Mouse (Mus musculus) embryonic facial prominence, embryonic 13.5 days (tissue): ENCODE data around the gene Rsl24d1. TPM values are rescaled to one million over a fixed set of nuclear protein-coding genes. Genes with fewer than 3 reads are reported as not detected.

Source experiments
- ATAC-seq: fragments of 200-750 bp; cut with Nextera tagmentation; 2 replicates; pipeline ENCODE4 v1.8.0; 2017; ENCODE audit warnings: low read depth; ENCODE audit not compliant: insufficient number of reproducible peaks, insufficient read depth, low FRiP score, low TSS enrichment
- H3K27ac ChIP-seq: fragments of 300-500 bp; sonication (generic); 2 replicates; pipeline ENCODE4 v1.5.1; 2015; ENCODE audit warnings: moderate library complexity, mild to moderate bottlenecking, inconsistent platforms
- H3K27me3 ChIP-seq: fragments of 300-500 bp; sonication (generic); 2 replicates; pipeline ENCODE4 v1.6.1; 2015; ENCODE audit warnings: mild to moderate bottlenecking, inconsistent platforms
- H3K36me3 ChIP-seq: fragments of 300-500 bp; sonication (generic); 2 replicates; pipeline ENCODE4 v1.6.1; 2015; ENCODE audit warnings: mild to moderate bottlenecking, inconsistent platforms
- H3K4me1 ChIP-seq: fragments of 300-500 bp; sonication (generic); 2 replicates; pipeline ENCODE4 v1.6.1; 2015; ENCODE audit warnings: inconsistent platforms
- H3K4me2 ChIP-seq: fragments of 300-500 bp; sonication (generic); 2 replicates; pipeline ENCODE4 v1.6.1; 2015; ENCODE audit warnings: moderate library complexity, mild to moderate bottlenecking, inconsistent platforms
- H3K4me3 ChIP-seq: fragments of 300-500 bp; sonication (generic); 2 replicates; pipeline ENCODE4 v1.5.1; 2015; ENCODE audit warnings: mild to moderate bottlenecking, inconsistent platforms
- H3K9ac ChIP-seq: fragments of 300-500 bp; sonication (generic); 2 replicates; pipeline ENCODE4 v1.6.1; 2015; ENCODE audit warnings: mild to moderate bottlenecking, inconsistent platforms
- H3K9me3 ChIP-seq: fragments of 300-500 bp; sonication (generic); 2 replicates; pipeline ENCODE4 v1.6.1; 2016; ENCODE audit warnings: inconsistent platforms
- WGBS: fragments of 180-500 bp; shearing (Covaris S2); methylation state at CpG from one replicate; pipeline ENCODE4 v1.1.7; 2015; ENCODE audit warnings: mixed read lengths; 5-methylcytosine and 5-hydroxymethylcytosine counted together
- polyA plus RNA-seq: library from polyadenylated mRNA; unstranded; fragments of >200 nt; fragmentation: Nextera tagmentation; extraction: Ambion mirVana; gene quantifications from 2 replicates; pipeline ENCODE4 v1.2.1, GENCODE M21; 2015

Gene Rsl24d1
- polyA plus RNA-seq, 1 experiment from 2014 or later, result 141 TPM

DNA sequence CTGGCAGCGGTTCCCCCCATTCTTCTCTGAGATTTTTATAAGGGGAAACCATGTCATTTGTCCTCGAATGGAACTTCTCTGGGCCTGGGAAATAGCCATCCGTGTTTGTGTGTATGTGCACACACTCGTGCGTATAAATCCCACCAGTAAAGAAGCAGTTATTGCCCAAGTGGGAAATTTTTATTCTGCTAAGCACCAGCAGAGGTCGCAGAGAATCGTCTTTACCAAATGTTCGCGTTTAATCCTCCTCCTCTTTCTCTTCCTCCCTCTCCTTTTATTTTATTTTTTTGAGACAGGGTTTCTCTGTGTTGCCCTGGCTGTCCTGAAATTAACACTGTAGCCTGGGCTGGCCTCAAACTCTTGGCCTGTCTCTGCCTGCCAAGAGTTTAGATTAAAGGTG, 41.1 kb downstream of the Rsl24d1 start:
- ATAC-seq, result no peak
- Histone ChIP-seq H3K9me3 (no peaks in the 10 kb centered on the region), H3K4me2 (no peak overlapping the region), H3K27ac (no peak overlapping the region), H3K4me3 (no peak overlapping the region), H3K36me3 (no peaks in the 10 kb centered on the region), H3K9ac (no peak overlapping the region), H3K4me1 (no peaks in the 10 kb centered on the region), H3K27me3 (no peaks in the 10 kb centered on the region)
- WGBS, result 54% methylated on average over 9 of the region's 9 CpGs

DNA sequence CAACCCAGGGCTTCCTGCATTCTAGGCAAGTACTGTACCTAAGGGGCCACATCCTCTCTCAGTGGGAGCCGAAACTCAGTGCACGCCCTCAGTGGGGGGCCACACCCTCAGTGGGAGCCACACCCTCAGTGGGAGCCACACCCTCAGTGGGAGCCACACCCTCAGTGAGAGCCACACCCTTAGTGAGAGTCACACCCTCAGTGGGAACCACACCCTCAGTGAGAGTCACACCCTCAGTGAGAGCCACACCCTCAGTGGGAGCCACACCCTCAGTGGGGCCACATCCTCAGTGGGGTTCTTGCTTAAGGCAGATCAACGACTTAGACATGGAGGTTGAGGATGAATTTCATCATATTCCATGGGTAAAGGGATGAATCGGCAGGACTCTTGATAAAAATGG, 44.7 kb downstream of the Rsl24d1 start:
- Histone ChIP-seq H3K4me3 (no peak overlapping the region), H3K9me3 (no peaks in the 10 kb centered on the region), H3K4me2 (no peak overlapping the region), H3K27ac (no peak overlapping the region), H3K36me3 (no peaks in the 10 kb centered on the region), H3K4me1 (no peaks in the 10 kb centered on the region), H3K9ac (no peak overlapping the region), H3K27me3 (no peaks in the 10 kb centered on the region)
- no peak for ATAC-seq
- whole genome bisulfite sequencing, result 84% methylated on average over 4 of the region's 4 CpGs

DNA sequence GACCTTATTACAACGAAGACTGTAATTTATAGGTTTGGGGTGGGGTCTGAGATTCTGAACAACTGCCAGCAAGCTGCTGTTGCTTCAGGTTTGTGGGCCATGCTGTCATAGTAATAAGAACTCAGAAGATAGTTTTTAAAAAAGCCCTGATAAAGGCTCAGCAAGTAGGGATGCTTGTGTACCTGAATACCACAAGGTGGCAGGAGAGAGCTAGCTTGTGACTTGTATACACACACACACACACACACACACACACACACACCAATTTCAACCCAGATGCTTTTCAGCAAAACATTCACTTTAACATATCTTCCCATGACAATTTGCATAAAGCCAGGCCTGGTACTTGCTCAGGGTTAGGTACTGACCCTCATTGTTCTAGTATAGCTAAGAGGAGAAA, 46.0 kb downstream of the Rsl24d1 start:
- no peak for ATAC-seq
- H3K27ac ChIP-seq, result no peak overlapping the region
- no peaks in the 10 kb centered on the region for H3K4me1 ChIP-seq
- H3K4me3 ChIP-seq, result no peak overlapping the region
- no peaks in the 10 kb centered on the region for H3K9me3 ChIP-seq
- WGBS, result 49% methylated on average over 1 of the region's 1 CpGs
- peaks cover 5% of the 10 kb centered on the region; the same call in 1 of the 2 replicates for H3K27me3 ChIP-seq
- H3K36me3 ChIP-seq, result no peaks in the 10 kb centered on the region
- no peak overlapping the region for H3K9ac ChIP-seq
- no peak overlapping the region for H3K4me2 ChIP-seq

DNA sequence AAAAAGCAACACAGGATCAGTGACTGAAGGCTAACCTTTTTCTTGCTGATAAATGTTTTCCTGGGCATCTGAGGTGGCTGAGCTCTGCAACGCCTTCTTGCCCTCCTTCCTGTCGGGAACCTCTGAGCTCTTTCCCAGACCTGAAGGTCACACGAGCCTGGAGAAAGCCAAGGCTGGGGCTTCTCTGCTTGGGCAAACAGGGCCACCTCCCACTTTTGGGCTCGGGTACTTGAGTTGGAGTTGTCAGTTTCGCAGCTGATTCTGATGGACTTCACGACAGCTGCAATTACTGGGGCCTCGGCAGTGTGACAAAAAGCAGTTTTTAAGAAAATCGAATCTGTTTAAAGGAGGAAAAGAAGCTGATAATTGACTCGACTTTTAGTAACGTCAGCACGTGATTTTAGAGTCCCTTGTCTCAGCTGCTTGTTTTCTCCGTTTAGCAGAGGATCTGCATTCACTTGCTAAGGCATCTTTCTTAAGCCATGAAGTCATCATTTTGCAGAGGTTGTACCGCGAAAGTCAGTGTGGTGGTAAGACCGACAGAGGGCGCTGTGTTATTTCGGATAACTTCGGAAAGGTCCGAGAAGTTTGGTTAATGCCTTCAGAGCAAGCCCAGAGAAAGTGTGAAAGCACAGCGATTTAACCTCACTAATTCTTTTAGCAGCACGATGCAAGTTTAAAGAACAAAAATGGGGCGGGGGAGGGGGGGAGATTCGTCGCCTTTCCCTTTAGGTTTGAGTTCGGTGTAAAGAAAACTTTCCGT, 49.5 kb downstream of the Rsl24d1 start:
- Histone ChIP-seq H3K27ac (no peak overlapping the region), H3K27me3 (peaks cover 5% of the 10 kb centered on the region; the same call in 1 of the 2 replicates), H3K36me3 (no peaks in the 10 kb centered on the region), H3K9ac (peak overlapping the region; percentile 46; the same call in 1 of the 2 replicates), H3K4me3 (peak overlapping the region; percentile 34), H3K9me3 (no peaks in the 10 kb centered on the region), H3K4me1 (no peaks in the 10 kb centered on the region), H3K4me2 (peak overlapping the region; percentile 60)
- WGBS, result 16% methylated on average over 26 of the region's 26 CpGs
- no peak for ATAC-seq

DNA sequence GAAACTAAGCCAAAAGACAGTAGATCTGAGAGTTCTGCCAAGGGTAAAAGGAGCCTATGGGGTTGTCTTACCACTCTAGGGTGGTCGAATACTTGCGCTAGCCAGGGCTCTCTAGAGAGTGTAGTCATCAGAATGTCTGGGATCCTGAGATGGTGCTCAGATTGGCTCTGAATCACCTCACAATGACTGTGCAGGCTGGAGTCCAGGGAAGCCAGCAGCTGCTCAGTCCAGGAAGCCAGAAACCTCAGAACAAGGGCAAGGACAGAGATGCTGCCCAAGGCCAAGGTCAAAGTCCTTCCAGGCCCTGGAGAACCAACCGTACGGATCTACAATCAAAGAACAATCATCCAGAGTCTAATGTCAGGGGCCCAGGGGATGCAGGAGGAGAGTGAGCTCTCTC, 52.4 kb downstream of the Rsl24d1 start:
- Histone ChIP-seq H3K4me2 (no peak overlapping the region), H3K9ac (no peak overlapping the region), H3K4me1 (no peaks in the 10 kb centered on the region), H3K27ac (no peak overlapping the region), H3K4me3 (no peak overlapping the region), H3K9me3 (no peaks in the 10 kb centered on the region), H3K27me3 (peaks cover 5% of the 10 kb centered on the region; the same call in 1 of the 2 replicates), H3K36me3 (no peaks in the 10 kb centered on the region)
- WGBS, result 84% methylated on average over 4 of the region's 4 CpGs
- no peak for ATAC-seq

Other genes starting within 250 kb of the Rsl24d1 start
- 10.6 and 10.8 TPM in 2 replicates for gene Pygo1, start 187.8 kb upstream of the Rsl24d1 start, polyA plus RNA-seq
- 1.5 and 1.6 TPM in 2 replicates for gene Dyx1c1, start 154.6 kb upstream of the Rsl24d1 start, polyA plus RNA-seq
- not detected in 2 replicates for gene Gm44503, start 154.6 kb upstream of the Rsl24d1 start, polyA plus RNA-seq
- 13.3 and 15.4 TPM in 2 replicates for gene Ccpg1os, start 128.0 kb upstream of the Rsl24d1 start, polyA plus RNA-seq
- gene Ccpg1, start 128.0 kb upstream of the Rsl24d1 start, polyA plus RNA-seq, result 20.6 and 28.8 TPM in 2 replicates
- gene Pigb, start 73.0 kb upstream of the Rsl24d1 start, polyA plus RNA-seq, result 14.1 and 14.3 TPM in 2 replicates
- 9.7 and 10.1 TPM in 2 replicates for gene Rab27a, start 68.6 kb upstream of the Rsl24d1 start, polyA plus RNA-seq
- 0.22 TPM in 1 of 2 replicates, not detected in the other for gene Khdc3, start 11.6 kb upstream of the Rsl24d1 start, polyA plus RNA-seq
- gene Gm20509, start 11.0 kb upstream of the Rsl24d1 start, polyA plus RNA-seq, result not detected in 2 replicates